Mouse (Mus musculus): ENCODE measurements around the gene Gm10100.

DNA sequence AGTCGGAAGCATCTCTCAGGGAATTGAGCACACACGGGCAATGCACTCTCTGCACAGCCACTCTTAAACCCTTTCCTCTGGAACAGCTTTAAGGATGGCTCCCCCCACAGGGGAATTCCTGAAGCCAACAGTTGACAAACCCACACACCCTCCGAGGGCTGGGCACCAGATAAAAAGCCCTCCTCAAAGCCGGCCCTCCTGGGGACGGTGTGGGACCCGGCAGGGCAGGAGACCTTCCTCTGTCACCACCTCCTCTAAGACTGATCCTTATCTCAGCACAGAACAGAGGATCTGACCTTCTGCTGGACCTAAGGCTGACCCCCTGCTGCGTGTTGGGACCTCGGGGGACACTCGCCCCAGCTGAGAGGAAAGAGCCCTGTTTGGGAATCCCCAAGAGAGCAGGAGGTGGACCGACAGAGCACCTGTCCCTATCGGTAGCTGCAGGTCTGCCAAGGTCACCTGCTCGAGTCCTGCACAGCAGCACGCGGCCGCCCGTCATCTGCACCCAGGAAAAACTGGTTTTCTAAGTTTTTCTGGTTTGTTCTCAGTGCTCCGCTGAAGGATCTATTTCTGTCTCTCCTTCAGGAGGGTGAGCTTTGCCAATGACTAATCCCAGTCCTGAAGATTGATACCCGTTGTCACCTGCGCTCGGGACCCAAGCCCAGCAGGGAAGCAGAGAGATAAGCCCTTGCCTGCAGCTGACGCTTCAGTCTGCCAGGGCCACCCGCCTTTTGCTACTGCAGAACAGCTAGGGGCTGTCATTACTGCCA, 40.2 kb upstream of the Gm10100 start, which contains the start of gene Tspear:
- no peak for TF ChIP-seq POLR2A (IDR thresholded peaks at IDR 0.05; ENCODE audit: extremely low read depth, insufficient read depth, low read length)
- no peak for TF ChIP-seq CTCF (IDR thresholded peaks at IDR 0.05; ENCODE audit: low read depth, low read length)
